Mouse (Mus musculus): ENCODE data around the gene Dop1b. TPM values are rescaled to one million over a fixed set of nuclear protein-coding genes. Genes with fewer than 3 reads are reported as not detected.

The Dop1b gene
- total and polyA plus RNA-seq, 3 experiments, result 0.90 to 4.5 (median 3.1) TPM

GRCm38 (mm10) chr16:93818691-93819324 is 107.1 kb downstream of the Dop1b start:
- Histone ChIP-seq H3K36me3 (replicated peaks in 1 of 2; ENCODE audit: control insufficient read depth in 1 of 2, insufficient read depth in 1 of 2, low read length in 1 of 2) (no peaks in the 10 kb centered on the region), H3K27ac (ENCODE audit: insufficient read depth, low read depth) (no peak overlapping the region), H3K4me2 (ENCODE audit: insufficient read depth, low read depth, poor library complexity, severe bottlenecking) (no peak overlapping the region), H3K79me2 (replicated peaks; ENCODE audit: control insufficient read depth, extremely low read depth, insufficient read depth, poor library complexity, severe bottlenecking) (no peaks in the 10 kb centered on the region), H3K4me3 (replicated peaks in 1 of 3; ENCODE audit: low read depth in 2 of 3, low read length in 2 of 3, poor library complexity in 1 of 3) (no peak overlapping the region), H3K9me3 (replicated peaks; ENCODE audit: low read length) (peaks cover 12% of the 10 kb centered on the region), H3K4me1 (ENCODE audit: control insufficient read depth in 1 of 2, insufficient read depth in 2 of 2) (peaks cover 16 to 38% of the 10 kb centered on the region in 2 experiments), H3K9ac (ENCODE audit: insufficient read depth, low read depth) (no peak overlapping the region), H3K27me3 (replicated peaks) (no peaks in the 10 kb centered on the region)
- no peak for DNase-seq (ENCODE audit: extremely low read depth)
- dilution Hi-C loops (cut with MboI; ENCODE audit: extremely low pct_ligation_motif_present, extremely low pct_unique_long_range_greater_than_20kb, low sequenced_read_pairs) (no loop called here), in situ Hi-C loops (cut with MboI; ENCODE audit: low pct_ligation_motif_present, low pct_unique_long_range_greater_than_20kb, low sequenced_read_pairs) (no loop called here)
- TF ChIP-seq HCFC1 (IDR thresholded peaks at IDR 0.05; ENCODE audit: low read depth, low read length) (no peak), NELFE (IDR thresholded peaks at IDR 0.05; ENCODE audit: low read depth, low read length) (0 out of 2 replicates have a peak, but pooled peaks have one; percentile 18), POLR2AphosphoS2 (IDR thresholded peaks at IDR 0.05; ENCODE audit: low read depth, low read length) (no peak), MYC (IDR thresholded peaks at IDR 0.05; ENCODE audit: low read depth, low read length) (no peak), PAX5 (IDR thresholded peaks at IDR 0.05; ENCODE audit: low read length) (no peak), MAZ (IDR thresholded peaks at IDR 0.05; ENCODE audit: low read depth, low read length) (no peak; the same call in 1 of the 2 replicates), TCF12 (IDR thresholded peaks at IDR 0.05; ENCODE audit: low read depth, low read length) (0 out of 2 replicates have a peak, but pooled peaks have one; percentile 20), MXI1 (IDR thresholded peaks at IDR 0.05; ENCODE audit: low read depth, low read length) (no peak), ZNF384 (IDR thresholded peaks at IDR 0.05; ENCODE audit: low read depth, low read length) (no peak), IRF4 (IDR thresholded peaks at IDR 0.05; ENCODE audit: low read depth, low read length) (no peak), ZMIZ1 (IDR thresholded peaks at IDR 0.05; ENCODE audit: low read depth, low read length) (no peak), JUN (IDR thresholded peaks at IDR 0.05; ENCODE audit: insufficient read depth, low read depth, low read length) (0 out of 2 replicates have a peak, but pooled peaks have one; percentile 15), ZKSCAN1 (IDR thresholded peaks at IDR 0.05; ENCODE audit: borderline replicate concordance, low read depth, low read length) (no peak), NRF1 (IDR thresholded peaks at IDR 0.05; ENCODE audit: low read depth, low read length) (no peak), JUND (conservative IDR thresholded peaks at IDR 0.05; ENCODE audit: low read depth, low read length) (no peak), BHLHE40 (IDR thresholded peaks at IDR 0.05; ENCODE audit: low read depth, low read length) (no peak), MAX (IDR thresholded peaks at IDR 0.05; ENCODE audit: low read length) (no peak), SIN3A (IDR thresholded peaks at IDR 0.05; ENCODE audit: low read length) (no peak)

DNA sequence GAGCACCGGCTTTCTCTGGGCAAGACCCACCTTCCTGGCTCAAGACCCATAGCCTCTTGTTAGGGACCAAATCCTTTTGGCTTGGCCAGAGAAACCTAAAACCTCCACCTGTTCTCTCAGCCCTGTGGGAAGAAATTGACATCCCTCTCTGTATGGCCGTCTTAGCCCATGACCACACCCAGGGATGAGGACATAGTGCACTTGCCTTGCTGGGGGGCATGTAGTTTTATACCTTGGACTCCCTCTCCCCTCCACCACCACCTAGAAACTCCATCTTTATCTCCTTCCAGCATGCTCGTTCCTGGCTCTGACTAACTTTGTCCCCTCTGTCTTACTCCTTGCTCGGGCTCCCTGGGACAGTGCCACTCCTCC is 107.6 kb downstream of the Dop1b start:
- no peaks in the 10 kb centered on the region for H3K36me3 ChIP-seq (replicated peaks in 1 of 2; ENCODE audit: control insufficient read depth in 1 of 2, insufficient read depth in 1 of 2, low read length in 1 of 2)
- H3K4me2 ChIP-seq (ENCODE audit: insufficient read depth, low read depth, poor library complexity, severe bottlenecking), result no peak overlapping the region
- no peak overlapping the region for H3K9ac ChIP-seq (ENCODE audit: insufficient read depth, low read depth)
- peaks cover 16 to 38% of the 10 kb centered on the region in 2 experiments for H3K4me1 ChIP-seq (ENCODE audit: control insufficient read depth in 1 of 2, insufficient read depth in 2 of 2)
- no peak overlapping the region for H3K27ac ChIP-seq (ENCODE audit: insufficient read depth, low read depth)
- dilution Hi-C loops (cut with MboI; ENCODE audit: extremely low pct_ligation_motif_present, extremely low pct_unique_long_range_greater_than_20kb, low sequenced_read_pairs), result no loop called here
- peaks cover 17% of the 10 kb centered on the region for H3K9me3 ChIP-seq (replicated peaks; ENCODE audit: low read length)
- H3K4me3 ChIP-seq (replicated peaks in 1 of 3; ENCODE audit: low read depth in 2 of 3, low read length in 2 of 3, poor library complexity in 1 of 3), result no peak overlapping the region
- no peaks in the 10 kb centered on the region for H3K27me3 ChIP-seq (replicated peaks)
- DNase-seq (ENCODE audit: extremely low read depth), result no peak
- in situ Hi-C loops (cut with MboI; ENCODE audit: low pct_ligation_motif_present, low pct_unique_long_range_greater_than_20kb, low sequenced_read_pairs), result no loop called here
- TF ChIP-seq RAD21 (IDR thresholded peaks at IDR 0.05; ENCODE audit: low read depth, low read length), result no peak
- TF ChIP-seq CHD1 (IDR thresholded peaks at IDR 0.05; ENCODE audit: low read depth, low read length), result no peak
- TF ChIP-seq ZC3H11A (IDR thresholded peaks at IDR 0.05; ENCODE audit: low read depth, low read length), result no peak
- H3K79me2 ChIP-seq (replicated peaks; ENCODE audit: control insufficient read depth, extremely low read depth, insufficient read depth, poor library complexity, severe bottlenecking), result no peaks in the 10 kb centered on the region
